Mouse (Mus musculus) gastrocnemius, adult 18-20 months (tissue): ENCODE results near the gene Bcl2l13. TPM values are rescaled to one million over a fixed set of nuclear protein-coding genes. Genes with fewer than 3 reads are reported as not detected.
"Not testable (repeated sequence)": the region's sequence is repeated elsewhere in the genome, so short reads cannot be mapped to it uniquely, and the experiment has no call there.

Experiments
- DNase-seq: peaks from one replicate; pipeline ENCODE4 v3.0.0; 2021; ENCODE audit warnings: low spot score
- long read RNA-seq, 2 experiments: library from polyadenylated mRNA; stranded (forward); transcript quantifications; one replicate each; pipeline ENCODE4 v2.0.0; 2021
- total RNA-seq, 2 experiments: library from RNA; stranded (reverse); gene quantifications; 2 replicates each; pipeline ENCODE4 v1.2.3; 2021

Gene Bcl2l13
- 10 to 100 TPM; 68.0 to 69.4 TPM for total RNA-seq
- long read RNA-seq, experiment 1, full-length matches to known transcripts, result 87 of 102 reads
- long read RNA-seq, experiment 1, partial matches to known transcripts, result 7 of 102 reads
- long read RNA-seq, experiment 1, other reads (novel, unspliced or antisense), result 8 of 102 reads
- long read RNA-seq, experiment 2, full-length matches to known transcripts, result 35 of 54 reads
- long read RNA-seq, experiment 2, partial matches to known transcripts, result 12 of 54 reads
- long read RNA-seq, experiment 2, other reads (novel, unspliced or antisense), result 7 of 54 reads

DNA sequence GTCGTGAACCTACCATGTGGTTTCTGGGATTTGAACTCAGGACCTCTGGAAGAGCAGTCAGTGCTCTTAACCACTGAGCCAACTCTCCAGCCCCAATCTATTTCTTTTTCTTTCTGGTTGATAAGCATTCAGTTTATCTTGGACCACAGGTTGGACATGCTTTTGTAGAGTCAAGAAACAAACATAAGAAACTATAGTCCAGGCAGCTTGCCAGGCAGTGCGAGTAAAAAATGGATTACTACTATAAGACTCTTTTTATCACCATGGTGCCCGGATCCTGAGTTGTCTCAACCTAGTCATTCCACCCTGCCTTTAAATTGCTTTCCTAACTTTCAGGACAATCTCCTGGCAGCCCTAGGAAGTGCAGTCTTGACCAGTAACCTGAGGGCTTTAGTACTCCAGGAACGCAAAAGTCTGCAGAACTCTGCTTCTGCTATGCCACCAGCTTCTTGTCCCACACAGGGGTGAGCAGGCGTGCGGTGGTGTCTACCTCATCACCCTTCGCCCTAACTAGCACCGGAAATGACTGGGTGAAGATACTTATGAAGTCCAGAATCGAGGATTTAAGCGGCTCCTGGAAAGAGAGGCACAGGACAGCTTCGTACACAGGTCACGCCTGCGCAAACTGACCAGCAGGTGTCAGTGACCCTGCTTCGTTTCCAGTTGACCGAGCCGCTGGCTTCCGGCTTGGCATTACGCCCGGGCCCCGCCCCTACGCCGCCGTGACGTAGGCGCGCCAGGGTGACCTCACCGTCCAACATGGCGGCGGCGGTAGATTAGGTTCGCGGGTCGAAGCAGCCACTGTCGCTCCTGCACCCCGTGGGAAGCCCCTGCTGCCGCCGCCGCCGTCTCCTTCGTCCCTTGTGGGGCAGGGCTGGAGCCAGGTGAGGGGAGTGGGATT, at the start of gene Bcl2l13:
Gene Bcl2l13 (plus strand): TSS at position 739 of the 901 bp plus-strand sequence.
- peak; percentile 98 for DNase-seq

DNA sequence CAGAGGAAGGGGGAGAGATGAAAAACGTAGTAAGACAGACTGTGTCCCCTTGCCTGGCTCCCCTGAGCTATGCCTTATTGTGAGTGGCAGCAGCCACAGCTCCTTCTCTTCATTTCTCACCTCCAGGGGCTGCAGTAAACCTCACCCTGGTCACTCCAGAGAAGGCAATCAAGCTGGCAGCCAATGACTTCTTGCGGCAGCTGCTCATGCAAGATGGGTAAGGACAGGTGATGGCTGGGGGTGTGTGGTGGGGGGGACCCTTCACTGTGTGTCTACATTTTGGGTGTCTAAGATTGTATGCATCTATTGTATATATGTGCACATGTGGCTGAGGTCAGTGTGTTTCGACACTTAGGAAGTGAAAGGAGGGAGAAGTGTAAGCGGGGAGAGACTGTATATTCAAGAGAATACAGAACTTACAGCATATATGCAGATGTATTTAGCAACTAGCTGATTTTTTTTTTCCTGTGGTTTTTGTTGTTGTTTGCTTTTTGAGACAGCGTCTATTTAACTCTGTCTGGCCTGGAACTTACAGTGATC, 47.9 kb upstream of the Bcl2l13 start:
- no peak for DNase-seq

GRCm38 (mm10) chr6:120788904-120789303, 47.1 kb upstream of the Bcl2l13 start:
- DNase-seq, result no peak

DNA sequence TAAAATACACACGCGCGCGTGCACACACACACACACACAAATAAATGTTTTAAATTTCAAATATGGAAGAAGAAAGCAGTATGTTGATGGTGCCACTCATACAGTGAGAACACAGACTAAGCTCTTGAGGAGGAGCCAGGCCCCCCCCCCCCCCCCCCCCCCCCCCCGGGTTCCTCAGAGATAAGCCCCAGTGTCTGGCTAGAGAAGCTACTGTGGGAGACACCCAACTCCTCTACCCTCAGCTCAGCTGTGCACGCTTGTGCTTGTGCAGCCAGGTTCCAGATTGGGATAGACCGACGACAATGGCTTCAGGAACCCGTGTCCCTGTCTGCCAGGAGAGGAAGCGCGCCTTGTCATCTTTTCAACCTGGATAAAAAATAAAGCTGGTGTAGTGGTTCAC, 45.9 kb upstream of the Bcl2l13 start:
- DNase-seq, result no peak

- no peak for DNase-seq
Observed at GRCm38 (mm10) chr6:120790717-120791116, 45.3 kb upstream of the Bcl2l13 start.

- DNase-seq, result no peak
Observed at GRCm38 (mm10) chr6:120792947-120793346, 43.1 kb upstream of the Bcl2l13 start.

DNA sequence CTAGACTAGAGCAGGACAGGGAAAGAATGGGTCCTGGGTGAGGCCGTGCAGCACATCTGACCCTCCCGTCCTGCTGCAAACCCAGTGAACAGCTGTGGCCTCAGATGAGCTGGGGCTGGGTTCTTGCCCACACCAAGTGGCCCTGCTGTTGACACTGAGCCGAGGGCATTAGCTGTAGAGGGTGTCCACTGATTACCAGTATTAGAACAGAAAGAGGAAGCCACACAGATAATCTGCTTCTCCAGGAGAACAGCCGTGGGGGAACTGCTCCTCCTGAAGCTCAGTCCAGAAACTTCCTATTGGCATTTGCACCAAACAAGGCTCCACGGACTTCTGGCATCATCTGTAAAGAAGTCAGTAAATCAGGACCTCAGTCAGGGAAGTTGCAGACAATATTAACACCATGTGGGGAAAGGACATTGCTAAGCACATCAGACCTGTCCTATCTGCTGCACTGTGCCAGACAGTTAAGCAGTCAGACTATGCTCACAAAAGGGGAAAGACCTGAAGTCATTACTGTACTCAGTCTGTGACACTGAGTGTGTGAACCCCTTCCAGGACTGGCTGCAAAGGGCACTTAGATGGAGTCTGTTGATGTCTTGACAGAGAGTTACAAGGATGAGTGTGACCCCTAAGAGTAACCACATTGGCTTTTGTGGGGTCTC, 40.5 kb upstream of the Bcl2l13 start:
- DNase-seq, result peak; percentile 47

- no peak for DNase-seq
Observed at GRCm38 (mm10) chr6:120796111-120796510, 39.9 kb upstream of the Bcl2l13 start.

GRCm38 (mm10) chr6:120798019-120798418, 38.0 kb upstream of the Bcl2l13 start:
- no peak for DNase-seq

DNA sequence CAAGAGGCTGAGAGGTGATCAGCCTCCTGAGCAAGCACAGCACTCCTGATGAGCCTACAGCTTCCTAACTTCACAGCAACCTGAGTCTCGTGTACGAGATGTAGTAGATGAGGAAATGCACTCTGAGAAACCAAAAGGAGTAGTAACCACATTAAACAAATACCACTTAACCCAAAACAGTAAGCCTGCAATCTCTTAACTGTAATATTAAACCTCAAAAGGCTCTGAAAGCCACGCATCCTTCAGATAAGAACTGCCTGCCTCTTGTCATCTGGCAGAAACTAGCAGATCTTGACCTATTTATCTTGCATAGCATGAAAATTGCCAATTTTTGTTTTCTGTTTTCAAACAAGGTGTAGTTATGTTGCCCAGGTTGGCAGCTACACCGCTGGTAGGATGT, 37.1 kb upstream of the Bcl2l13 start:
- no peak for DNase-seq

DNA sequence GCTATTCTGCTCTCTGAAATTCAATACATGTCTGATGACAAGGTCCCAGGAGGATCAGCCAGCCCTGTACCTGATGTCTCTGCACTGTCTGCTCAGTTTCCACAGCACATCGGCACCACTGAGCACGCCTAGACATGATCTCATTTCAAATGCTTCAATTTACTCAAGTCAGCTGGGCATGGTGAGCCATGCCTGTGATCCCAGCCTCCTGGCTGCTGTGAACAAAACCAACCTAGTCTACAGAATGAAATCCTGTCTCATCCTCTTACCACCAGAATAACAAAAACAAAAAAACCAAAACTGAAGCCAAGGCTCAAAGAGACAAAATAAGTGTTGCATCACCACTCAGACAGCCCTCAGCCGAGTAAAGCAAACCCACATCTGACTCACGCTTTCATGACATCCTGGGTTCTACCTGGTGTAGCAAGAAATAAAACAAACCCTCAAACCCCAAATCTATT, 36.4 kb upstream of the Bcl2l13 start:
- peak; percentile 47 for DNase-seq

- DNase-seq, result no peak
Observed at GRCm38 (mm10) chr6:120806999-120807737, 28.8 kb upstream of the Bcl2l13 start.

DNA sequence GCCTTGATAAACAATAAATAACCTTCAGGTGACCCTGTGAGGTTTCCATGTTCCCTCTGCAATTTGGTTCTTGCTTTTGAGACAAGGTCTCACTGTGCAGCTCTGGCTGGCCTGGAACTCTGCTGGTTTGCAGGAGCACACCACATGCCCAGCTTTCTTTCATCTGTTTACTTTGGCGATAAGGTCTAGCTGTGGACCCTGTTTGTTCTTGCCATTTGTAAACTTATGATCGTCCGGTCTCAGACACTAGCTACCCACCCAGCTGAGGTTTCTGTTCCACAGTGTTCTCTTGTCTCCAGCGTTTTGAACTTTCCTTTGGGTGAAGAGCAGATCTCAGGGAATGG, 28.3 kb upstream of the Bcl2l13 start:
- DNase-seq, result no peak

GRCm38 (mm10) chr6:120811999-120812398, 24.0 kb upstream of the Bcl2l13 start:
- not testable (repeated sequence) for DNase-seq

DNA sequence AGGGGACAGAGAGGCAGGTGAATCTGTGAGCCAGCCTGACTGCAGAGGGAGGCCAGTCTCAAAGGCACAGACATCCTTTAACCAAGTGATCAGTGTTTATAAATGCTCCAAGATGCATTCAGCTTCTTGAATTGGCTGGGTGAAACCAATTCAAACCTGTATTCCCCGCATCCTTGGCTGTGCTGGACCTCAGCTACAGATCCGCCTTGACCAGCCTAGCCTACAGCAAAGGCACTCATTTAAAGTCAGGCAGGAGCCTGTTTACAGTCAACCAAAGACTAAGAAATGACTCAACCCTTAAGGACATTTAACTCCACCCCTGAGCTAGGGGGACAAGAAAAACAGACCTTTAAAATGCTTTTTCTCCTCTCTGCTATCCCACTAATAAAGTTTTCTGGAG, 16.7 kb upstream of the Bcl2l13 start:
- no peak for DNase-seq

- DNase-seq, result no peak
Observed at GRCm38 (mm10) chr6:120820144-120820543, 15.9 kb upstream of the Bcl2l13 start.

DNA sequence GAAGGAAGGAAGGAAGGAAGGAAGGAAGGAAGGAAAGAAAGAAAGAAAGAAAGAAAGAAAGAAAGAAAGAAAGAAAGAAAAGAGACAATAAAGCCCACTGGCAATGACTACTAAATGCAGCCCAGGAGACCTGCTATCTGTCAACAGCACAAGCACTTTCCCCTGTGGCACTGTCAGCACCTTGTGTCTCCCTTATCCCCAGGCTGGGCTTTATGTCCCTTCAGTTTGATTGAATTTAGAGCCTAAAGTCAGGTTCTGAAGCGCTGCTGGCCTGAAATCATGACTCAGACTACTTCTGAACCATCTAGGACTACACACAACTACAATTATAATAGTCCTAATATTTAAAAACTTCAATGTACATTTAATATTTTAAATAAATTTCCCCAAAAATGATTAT, 15.1 kb upstream of the Bcl2l13 start:
- no peak for DNase-seq

GRCm38 (mm10) chr6:120821715-120822114, 14.3 kb upstream of the Bcl2l13 start:
- DNase-seq, result no peak

GRCm38 (mm10) chr6:120822307-120822928, 13.6 kb upstream of the Bcl2l13 start, which contains the start of gene Atp6v1e1:
Atp6v1e1 (minus strand) TSS chr6:120822793.
- peak; percentile 92 for DNase-seq

GRCm38 (mm10) chr6:120822937-120823614, 12.9 kb upstream of the Bcl2l13 start:
- DNase-seq, result peak; percentile 44
